In the genomic region with DNA sequence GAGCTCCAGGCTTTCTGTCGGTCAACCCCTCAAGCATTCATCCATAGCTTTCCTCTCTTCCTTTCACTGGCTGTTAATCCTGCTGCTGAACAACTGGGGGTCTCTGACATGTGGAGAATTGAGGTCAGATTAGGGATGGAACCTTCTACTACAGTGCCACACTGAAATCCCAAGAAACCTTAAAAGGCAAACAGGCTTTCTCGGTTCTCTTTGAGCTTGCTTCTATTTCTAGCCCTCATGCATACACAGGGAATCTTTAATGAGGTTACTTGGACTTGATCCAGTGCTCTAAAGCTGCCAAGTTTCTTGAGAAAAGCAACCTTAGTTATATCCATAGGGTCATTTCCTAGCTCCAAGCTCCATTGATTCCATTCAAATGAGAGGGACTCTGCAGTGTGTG, we compare ENCODE assay signal across 9 mouse cellular contexts.
DNase-seq lines count a peak whose midpoint lies in the region; ATAC-seq and TF ChIP-seq lines count a peak whose summit lies in the region.
"Had no signal": no experiment of that assay in that cellular context is flagged by ENCODE, and none has a peak within 500 bp of the region (broad histone marks: within the 10 kb centered on the region; RNA-seq: fewer than 3 reads in every experiment).

No protein-coding gene starts in this region.

- no peak overlapping the region for H3K27ac ChIP-seq in embryonic facial prominence, embryonic 14.5 days (replicated peaks; ENCODE audit: low read depth, low read length)
- no peak overlapping the region for H3K27ac ChIP-seq in embryonic facial prominence, embryonic 10.5 days (replicated peaks)
- H3K27ac ChIP-seq in lung, embryonic 14.5 days (ENCODE audit: low read depth): 0 out of 2 replicates have a peak overlapping the region, but pooled peaks have one; percentile 36
- no peak overlapping the region for H3K27ac ChIP-seq in forebrain, embryonic 16.5 days (ENCODE audit: low read length)
- peak overlapping the region; percentile 6; the same call in 1 of the 2 replicates for H3K27ac ChIP-seq in midbrain, embryonic 16.5 days (ENCODE audit: low read length)
- H3K27ac ChIP-seq: limb, embryonic 12.5 days had no signal

- WGBS in embryonic facial prominence, embryonic 14.5 days: 33% methylated on average over 2 of the region's 2 CpGs
- WGBS in embryonic facial prominence, embryonic 10.5 days: 62% methylated on average over 2 of the region's 2 CpGs
- 32% methylated on average over 2 of the region's 2 CpGs for WGBS in lung, embryonic 14.5 days
- 2% methylated on average over 2 of the region's 2 CpGs for WGBS in forebrain, embryonic 16.5 days
- 0% methylated on average over 2 of the region's 2 CpGs for WGBS in midbrain, embryonic 16.5 days

- H3K36me3 ChIP-seq in embryonic facial prominence, embryonic 14.5 days (ENCODE audit: control insufficient read depth, insufficient read depth, low read length): no peaks in the 10 kb centered on the region
- no peaks in the 10 kb centered on the region for H3K36me3 ChIP-seq in embryonic facial prominence, embryonic 10.5 days (replicated peaks)
- no peaks in the 10 kb centered on the region for H3K36me3 ChIP-seq in lung, embryonic 14.5 days (ENCODE audit: insufficient read depth)
- H3K36me3 ChIP-seq in forebrain, embryonic 16.5 days (ENCODE audit: control insufficient read depth, insufficient read depth): no peaks in the 10 kb centered on the region
- H3K36me3 ChIP-seq in midbrain, embryonic 16.5 days (ENCODE audit: control insufficient read depth, insufficient read depth, low read length): no peaks in the 10 kb centered on the region
- H3K36me3 ChIP-seq: limb, embryonic 12.5 days had no signal

- H3K9ac ChIP-seq in embryonic facial prominence, embryonic 14.5 days (ENCODE audit: low read depth, low read length): no peak overlapping the region
- H3K9ac ChIP-seq in lung, embryonic 14.5 days: no peak overlapping the region
- no peak overlapping the region for H3K9ac ChIP-seq in forebrain, embryonic 16.5 days (replicated peaks; ENCODE audit: low read depth, low read length)
- no peak overlapping the region for H3K9ac ChIP-seq in midbrain, embryonic 16.5 days (ENCODE audit: low read depth, low read length)
- H3K9ac ChIP-seq: limb, embryonic 12.5 days had no signal

- no peak overlapping the region for H3K4me2 ChIP-seq in embryonic facial prominence, embryonic 14.5 days (ENCODE audit: low read depth, low read length)
- no peak overlapping the region for H3K4me2 ChIP-seq in lung, embryonic 14.5 days
- H3K4me2 ChIP-seq in forebrain, embryonic 16.5 days (ENCODE audit: low read length): no peak overlapping the region; the same call in 1 of the 2 replicates
- H3K4me2 ChIP-seq in midbrain, embryonic 16.5 days (ENCODE audit: low read length): no peak overlapping the region
- H3K4me2 ChIP-seq: limb, embryonic 12.5 days had no signal

- TF ChIP-seq CTCF in lung, embryonic 14.5 days (IDR thresholded peaks at IDR 0.05; ENCODE audit: low read depth): no peak

- no peak overlapping the region for H3K4me3 ChIP-seq in embryonic facial prominence, embryonic 14.5 days (ENCODE audit: low read depth, low read length)
- H3K4me3 ChIP-seq in embryonic facial prominence, embryonic 10.5 days: no peak overlapping the region
- H3K4me3 ChIP-seq in lung, embryonic 14.5 days (ENCODE audit: low read depth, low read length): no peak overlapping the region
- no peak overlapping the region for H3K4me3 ChIP-seq in forebrain, embryonic 16.5 days (replicated peaks; ENCODE audit: low read length)
- no peak overlapping the region for H3K4me3 ChIP-seq in midbrain, embryonic 16.5 days (ENCODE audit: low read depth, low read length)
- H3K4me3 ChIP-seq: limb, embryonic 12.5 days had no signal

- H3K27me3 ChIP-seq in embryonic facial prominence, embryonic 14.5 days (replicated peaks; ENCODE audit: control insufficient read depth, insufficient read depth, low read length): no peaks in the 10 kb centered on the region
- no peaks in the 10 kb centered on the region for H3K27me3 ChIP-seq in embryonic facial prominence, embryonic 10.5 days (replicated peaks; ENCODE audit: low read depth, poor library complexity, severe bottlenecking)
- H3K27me3 ChIP-seq in lung, embryonic 14.5 days (ENCODE audit: insufficient read depth, low read length): no peaks in the 10 kb centered on the region
- no peaks in the 10 kb centered on the region for H3K27me3 ChIP-seq in forebrain, embryonic 16.5 days (replicated peaks; ENCODE audit: control insufficient read depth, insufficient read depth, low read length)
- H3K27me3 ChIP-seq in midbrain, embryonic 16.5 days (ENCODE audit: control insufficient read depth, insufficient read depth, low read depth, low read length): no peaks in the 10 kb centered on the region
- H3K27me3 ChIP-seq: limb, embryonic 12.5 days had no signal

- ATAC-seq in embryonic facial prominence, embryonic 14.5 days (ENCODE audit: low read depth): no peak
- peak; percentile 57; the same call in 1 of the 2 replicates for ATAC-seq in lung, embryonic 14.5 days (ENCODE audit: insufficient read depth)
- ATAC-seq in forebrain, embryonic 16.5 days: peak; percentile 92
- peak; percentile 85 for ATAC-seq in midbrain, embryonic 16.5 days

- peaks cover 3% of the 10 kb centered on the region; the same call in 1 of the 2 replicates for H3K4me1 ChIP-seq in embryonic facial prominence, embryonic 14.5 days (ENCODE audit: control insufficient read depth, insufficient read depth, low read length)
- H3K4me1 ChIP-seq in embryonic facial prominence, embryonic 10.5 days: no peaks in the 10 kb centered on the region
- 0 out of 2 replicates have a peak, but pooled peaks cover 3% of the 10 kb centered on the region for H3K4me1 ChIP-seq in lung, embryonic 14.5 days (ENCODE audit: insufficient read depth)
- H3K4me1 ChIP-seq in forebrain, embryonic 16.5 days (replicated peaks; ENCODE audit: control insufficient read depth, insufficient read depth, low read length): peaks cover 6% of the 10 kb centered on the region
- no peaks in the 10 kb centered on the region for H3K4me1 ChIP-seq in midbrain, embryonic 16.5 days (ENCODE audit: control insufficient read depth, insufficient read depth, low read length)
- H3K4me1 ChIP-seq: limb, embryonic 12.5 days had no signal

- DNase-seq in embryonic facial prominence, embryonic 14.5 days (ENCODE audit: low spot score): peak; percentile 85
- DNase-seq in embryonic facial prominence, embryonic 10.5 days (ENCODE audit: low spot score): no peak
- peak; percentile 92 for DNase-seq in lung, embryonic 14.5 days
- no peak for DNase-seq in lung, postnatal 14 days
- DNase-seq in thymus, adult 18-20 months: no peak
- no peak for DNase-seq in embryo, embryonic 9.5 days (ENCODE audit: extremely low spot score)

- H3K9me3 ChIP-seq in embryonic facial prominence, embryonic 14.5 days (ENCODE audit: control insufficient read depth, low read length): no peaks in the 10 kb centered on the region
- no peaks in the 10 kb centered on the region for H3K9me3 ChIP-seq in embryonic facial prominence, embryonic 10.5 days
- no peaks in the 10 kb centered on the region for H3K9me3 ChIP-seq in lung, embryonic 14.5 days (ENCODE audit: low read depth, low read length)
- no peaks in the 10 kb centered on the region for H3K9me3 ChIP-seq in forebrain, embryonic 16.5 days (ENCODE audit: control insufficient read depth, low read length)
- no peaks in the 10 kb centered on the region for H3K9me3 ChIP-seq in midbrain, embryonic 16.5 days (replicated peaks; ENCODE audit: control insufficient read depth, low read length, poor library complexity, severe bottlenecking)
- H3K9me3 ChIP-seq: limb, embryonic 12.5 days had no signal

Comparison
In these comparisons a context has a peak if more than half of its experiments do, and no peak if none do; other contexts are left out.
1. DNase-seq: peak in embryonic facial prominence, embryonic 14.5 days (single experiment) and lung, embryonic 14.5 days (single experiment); none in embryonic facial prominence, embryonic 10.5 days (single experiment), lung, postnatal 14 days (single experiment), thymus, adult 18-20 months (0 of 2) and embryo, embryonic 9.5 days (single experiment).
2. H3K27ac ChIP-seq: peak in lung, embryonic 14.5 days (single experiment) and midbrain, embryonic 16.5 days (single experiment); none in embryonic facial prominence, embryonic 14.5 days (single experiment), embryonic facial prominence, embryonic 10.5 days (single experiment) and forebrain, embryonic 16.5 days (single experiment).